Mouse (Mus musculus) neural tube, embryonic 14.5 days (tissue): ENCODE measurements around the gene Rnft1. TPM values are rescaled to one million over a fixed set of nuclear protein-coding genes. Genes with fewer than 3 reads are reported as not detected.
"Not testable (repeated sequence)": the region's sequence is repeated elsewhere in the genome, so short reads cannot be mapped to it uniquely, and the experiment has no call there.

Source experiments
- ATAC-seq: fragments of 200-750 bp; cut with Nextera tagmentation; 2 replicates; pipeline ENCODE4 v1.8.0; 2017; ENCODE audit warnings: low read depth, mild to moderate bottlenecking, moderate TSS enrichment, moderate library complexity
- H3K27ac ChIP-seq: fragments of 300-500 bp; sonication (generic); 2 replicates; pipeline ENCODE4 v1.5.1; 2014; ENCODE audit warnings: low read depth, mild to moderate bottlenecking, control low read depth, low read length, moderate library complexity, mixed read lengths
- H3K27me3 ChIP-seq: fragments of 300-500 bp; sonication (generic); 2 replicates; pipeline ENCODE4 v1.6.1; 2014; ENCODE audit warnings: low read length; ENCODE audit not compliant: control insufficient read depth, insufficient read depth
- H3K36me3 ChIP-seq: fragments of 300-500 bp; sonication (generic); 2 replicates; pipeline ENCODE4 v1.6.1; 2014; ENCODE audit warnings: low read length, mixed read lengths; ENCODE audit not compliant: control insufficient read depth, insufficient read depth
- H3K4me1 ChIP-seq: fragments of 300-500 bp; sonication (generic); 2 replicates; pipeline ENCODE4 v1.6.1; 2014; ENCODE audit warnings: low read length; ENCODE audit not compliant: control insufficient read depth, insufficient read depth
- H3K4me2 ChIP-seq: fragments of 300-500 bp; sonication (generic); 2 replicates; pipeline ENCODE4 v1.6.1; 2014; ENCODE audit warnings: mild to moderate bottlenecking, low read depth, low read length, control low read depth
- H3K4me3 ChIP-seq: fragments of 300-500 bp; sonication (generic); 2 replicates; pipeline ENCODE4 v1.5.1; 2014; ENCODE audit warnings: low read depth, low read length, control low read depth, mixed read lengths
- H3K9ac ChIP-seq: fragments of 300-500 bp; sonication (generic); replicated peaks from 2 replicates; pipeline ENCODE4 v1.6.1; 2014; ENCODE audit warnings: low read depth, mild to moderate bottlenecking, control low read depth, low read length, mixed read lengths
- H3K9me3 ChIP-seq: fragments of 300-500 bp; sonication (generic); 2 replicates; pipeline ENCODE4 v1.6.1; 2016; ENCODE audit warnings: low read length; ENCODE audit not compliant: control insufficient read depth
- WGBS: fragments of 180-500 bp; shearing (Covaris S2); extraction: QIAGEN DNeasy Blood & Tissue Kit; methylation state at CpG from one replicate; pipeline ENCODE4 v1.1.7; 2014; 5-methylcytosine and 5-hydroxymethylcytosine counted together
- polyA plus RNA-seq: library from polyadenylated mRNA; unstranded; fragments of >200 nt; fragmentation: Nextera tagmentation; extraction: Ambion mirVana; gene quantifications from 2 replicates; pipeline ENCODE4 v1.2.1, GENCODE M21; 2014

Rnft1 gene
- 13.4 and 16.4 TPM in 2 replicates for polyA plus RNA-seq

DNA sequence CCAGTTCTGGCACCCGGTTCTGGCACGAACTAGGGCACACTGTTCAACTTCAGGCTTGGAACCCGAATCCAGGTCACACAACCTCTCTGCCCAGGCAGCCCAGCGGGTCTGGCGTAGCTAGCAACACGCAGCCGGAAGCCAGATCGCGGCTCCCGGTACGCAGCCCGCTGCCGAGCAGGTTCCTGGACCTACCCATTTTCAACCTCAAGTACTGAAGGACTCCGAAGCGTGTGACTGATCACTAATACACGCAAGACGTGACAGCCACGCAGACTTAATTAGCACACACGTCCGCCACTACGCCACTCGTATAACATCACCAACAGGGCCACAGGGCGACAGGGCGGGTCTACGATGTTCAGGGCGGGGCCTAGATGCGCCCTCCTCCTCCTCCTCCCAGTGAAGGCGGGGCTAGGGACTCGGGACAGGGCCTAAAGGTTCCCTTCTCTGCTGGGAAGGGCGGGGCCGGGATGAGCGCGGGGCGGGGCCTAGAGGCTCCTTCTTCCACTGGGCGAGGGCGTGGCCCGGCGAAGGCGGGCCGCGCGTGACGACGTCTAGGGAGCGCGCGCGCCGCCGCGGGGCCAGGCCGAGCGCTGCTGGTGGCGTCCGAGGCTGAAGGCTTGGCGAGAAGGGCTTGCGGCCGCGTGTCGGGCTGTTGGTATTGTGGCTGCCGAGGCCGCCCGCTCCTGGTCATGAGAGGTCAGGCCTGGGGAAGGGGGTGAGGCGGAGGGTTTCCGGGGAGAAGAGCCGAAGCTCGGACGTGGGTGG is at the start of gene Rnft1:
Rnft1 (plus strand) TSS at position 557 of the 768 bp plus-strand sequence.
- peak; percentile 96 for ATAC-seq
- peak within 1 kb of the TSS; percentile 59 for H3K4me3 ChIP-seq
- H3K27ac ChIP-seq: peak within 1 kb of the TSS; percentile 71
- peak within 1 kb of the TSS; percentile 59 for H3K9ac ChIP-seq
- WGBS: under 1% methylated on average over 66 of the region's 68 CpGs
- H3K36me3 ChIP-seq: 0 out of 2 replicates have a peak, but pooled peaks cover under 1% of the 10 kb centered on the region
- peak within 1 kb of the TSS; percentile 68 for H3K4me2 ChIP-seq
- no peaks in the 10 kb centered on the region for H3K9me3 ChIP-seq
- no peaks in the 10 kb centered on the region; the same call in 1 of the 2 replicates for H3K27me3 ChIP-seq
- H3K4me1 ChIP-seq: peaks cover 9% of the 10 kb centered on the region

DNA sequence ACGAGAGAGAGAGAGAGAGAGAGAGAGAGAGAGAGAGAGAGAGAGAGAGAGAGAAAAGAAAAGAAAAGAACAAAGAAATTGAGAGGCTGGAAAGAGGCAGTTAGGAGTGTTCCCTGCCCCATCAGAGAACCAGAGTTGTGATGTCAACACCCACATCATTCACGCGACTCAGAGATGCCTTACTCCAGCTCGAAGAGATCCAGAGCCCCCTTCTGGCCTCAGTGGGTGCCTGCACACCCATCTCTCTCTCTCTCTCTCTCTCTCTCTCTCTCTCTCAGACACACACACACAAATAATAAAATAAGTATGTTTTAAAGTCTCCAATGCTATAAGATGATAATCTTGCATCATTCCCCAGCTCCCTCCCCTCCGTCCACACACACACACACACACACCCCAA is 47.6 kb upstream of the Rnft1 start:
- Histone ChIP-seq H3K27ac (no peak overlapping the region), H3K27me3 (no peaks in the 10 kb centered on the region), H3K9ac (no peak overlapping the region), H3K4me2 (no peak overlapping the region), H3K9me3 (no peaks in the 10 kb centered on the region), H3K4me3 (no peak overlapping the region), H3K4me1 (no peaks in the 10 kb centered on the region), H3K36me3 (no peaks in the 10 kb centered on the region)
- WGBS: 29% methylated on average over 5 of the region's 5 CpGs
- no peak for ATAC-seq

DNA sequence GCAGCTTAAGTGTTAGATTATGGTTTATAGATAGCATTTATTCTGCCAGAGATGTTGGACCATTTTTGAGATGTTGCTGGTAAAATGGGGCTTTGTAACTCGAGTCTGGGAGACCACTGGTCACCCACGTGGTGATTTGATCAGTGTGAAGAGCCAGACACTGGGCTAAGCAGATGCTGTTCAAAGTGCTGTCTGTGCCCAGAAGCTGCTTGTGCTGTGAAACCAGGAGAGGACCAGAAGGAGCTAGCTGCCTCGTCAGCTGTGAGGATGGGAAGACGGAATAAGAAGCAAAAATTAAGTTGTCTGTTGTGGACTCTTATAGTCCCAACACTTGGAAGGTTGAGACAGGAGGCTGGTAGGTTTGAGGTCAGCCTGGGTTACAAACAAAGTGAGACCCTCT is 46.2 kb upstream of the Rnft1 start:
- WGBS: 60% methylated on average over 4 of the region's 4 CpGs
- H3K4me3 ChIP-seq: no peak overlapping the region
- no peak for ATAC-seq
- H3K27ac ChIP-seq: no peak overlapping the region
- no peaks in the 10 kb centered on the region for H3K36me3 ChIP-seq
- H3K9me3 ChIP-seq: no peaks in the 10 kb centered on the region
- H3K4me2 ChIP-seq: no peak overlapping the region
- H3K9ac ChIP-seq: no peak overlapping the region
- no peaks in the 10 kb centered on the region for H3K27me3 ChIP-seq
- H3K4me1 ChIP-seq: no peaks in the 10 kb centered on the region

DNA sequence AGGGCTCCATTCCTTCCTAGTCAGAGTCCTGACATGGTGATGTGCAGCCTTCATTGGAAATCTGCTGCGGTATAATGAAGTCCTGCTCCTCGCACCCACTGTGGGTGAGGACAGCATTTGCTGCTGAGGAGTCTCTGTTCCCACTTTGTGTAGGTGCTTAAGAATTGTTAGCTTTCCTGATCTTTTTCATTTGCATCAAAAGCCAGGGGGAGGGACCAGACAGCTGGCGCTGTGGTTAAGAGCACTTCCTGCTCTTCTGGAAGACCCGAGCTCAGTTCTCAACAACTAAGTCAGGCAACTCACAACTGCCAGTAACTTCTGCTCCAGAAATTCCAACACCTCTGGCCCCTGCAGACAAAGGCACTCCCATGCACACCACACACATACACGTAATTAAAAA is 43.7 kb upstream of the Rnft1 start:
- Histone ChIP-seq H3K4me2 (no peak overlapping the region), H3K27ac (no peak overlapping the region), H3K36me3 (no peaks in the 10 kb centered on the region), H3K4me3 (no peak overlapping the region), H3K27me3 (no peaks in the 10 kb centered on the region), H3K9ac (no peak overlapping the region), H3K9me3 (no peaks in the 10 kb centered on the region), H3K4me1 (no peaks in the 10 kb centered on the region)
- ATAC-seq: no peak
- WGBS: 71% methylated on average over 5 of the region's 5 CpGs

DNA sequence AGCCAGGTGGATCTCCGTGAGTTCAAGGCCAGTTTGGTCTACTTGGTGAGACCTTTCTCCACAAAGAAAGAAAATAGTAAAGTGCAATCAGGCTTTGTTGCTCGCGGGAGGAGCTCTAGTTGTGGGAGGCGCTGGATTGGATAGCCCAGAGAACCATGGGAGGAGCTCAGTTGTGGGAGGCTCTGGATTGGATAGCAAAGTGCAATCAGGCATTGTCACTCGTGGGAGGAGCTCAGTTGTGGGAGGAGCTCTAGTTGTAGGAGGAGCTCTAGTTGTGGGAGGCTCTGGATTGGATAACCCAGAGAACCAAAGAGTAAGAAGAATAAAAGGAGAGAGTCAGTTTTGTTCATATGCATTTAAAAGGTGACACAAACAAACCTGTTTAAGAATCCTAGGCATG is 30.5 kb upstream of the Rnft1 start:
- no peak overlapping the region for H3K27ac ChIP-seq
- H3K4me3 ChIP-seq: no peak overlapping the region
- 88% methylated on average over 5 of the region's 5 CpGs for WGBS
- no peaks in the 10 kb centered on the region for H3K4me1 ChIP-seq
- H3K4me2 ChIP-seq: no peak overlapping the region
- no peaks in the 10 kb centered on the region for H3K36me3 ChIP-seq
- no peaks in the 10 kb centered on the region for H3K27me3 ChIP-seq
- no peak for ATAC-seq
- no peaks in the 10 kb centered on the region for H3K9me3 ChIP-seq
- no peak overlapping the region for H3K9ac ChIP-seq

DNA sequence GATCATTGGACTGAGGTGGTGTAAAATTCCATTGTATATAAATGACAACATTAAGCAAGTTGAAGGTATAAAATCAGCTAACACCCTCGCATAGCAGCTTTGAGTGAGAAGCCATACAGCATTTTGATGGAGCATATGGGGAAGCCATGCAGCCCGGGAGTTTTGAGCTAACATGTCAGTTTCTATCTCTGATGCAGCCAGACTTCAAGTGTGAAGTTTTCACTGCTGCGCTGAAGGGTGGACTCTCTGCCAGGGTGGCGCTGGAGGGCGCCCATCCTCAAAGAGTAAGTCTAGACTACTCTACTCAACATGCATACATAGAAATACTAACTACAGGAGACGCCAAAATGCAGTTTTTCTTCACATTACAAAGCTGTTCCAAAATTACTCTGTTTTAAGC is 26.9 kb upstream of the Rnft1 start:
- H3K36me3 ChIP-seq: no peaks in the 10 kb centered on the region
- no peaks in the 10 kb centered on the region for H3K4me1 ChIP-seq
- no peak overlapping the region for H3K4me3 ChIP-seq
- H3K9ac ChIP-seq: no peak overlapping the region
- no peak overlapping the region for H3K27ac ChIP-seq
- 91% methylated on average over 6 of the region's 6 CpGs for WGBS
- H3K4me2 ChIP-seq: no peak overlapping the region
- H3K27me3 ChIP-seq: no peaks in the 10 kb centered on the region
- no peak for ATAC-seq
- no peaks in the 10 kb centered on the region for H3K9me3 ChIP-seq

DNA sequence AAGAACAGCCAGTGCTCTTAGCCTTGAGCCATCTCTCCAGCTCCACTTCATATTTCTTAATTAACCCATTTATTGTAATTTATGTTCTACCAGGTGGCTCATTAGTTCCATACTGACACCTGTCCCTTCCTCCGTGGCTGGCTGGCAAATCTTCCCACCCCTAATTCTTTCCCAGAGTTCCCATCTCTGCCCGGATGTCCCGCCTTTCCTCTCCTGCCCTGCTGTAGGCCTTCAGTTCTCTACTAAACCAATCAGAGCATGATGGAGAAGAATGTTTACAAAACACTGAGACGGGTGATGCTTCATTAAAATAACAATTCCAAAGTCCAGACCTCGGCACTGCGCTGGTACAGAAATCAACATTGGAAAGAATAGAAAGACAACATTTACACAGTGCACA is 25.6 kb upstream of the Rnft1 start:
- Histone ChIP-seq H3K4me1 (no peaks in the 10 kb centered on the region), H3K27me3 (no peaks in the 10 kb centered on the region), H3K4me3 (no peak overlapping the region), H3K9ac (no peak overlapping the region), H3K4me2 (no peak overlapping the region), H3K36me3 (no peaks in the 10 kb centered on the region), H3K27ac (no peak overlapping the region), H3K9me3 (no peaks in the 10 kb centered on the region)
- ATAC-seq: no peak
- WGBS: 95% methylated on average over 6 of the region's 6 CpGs

DNA sequence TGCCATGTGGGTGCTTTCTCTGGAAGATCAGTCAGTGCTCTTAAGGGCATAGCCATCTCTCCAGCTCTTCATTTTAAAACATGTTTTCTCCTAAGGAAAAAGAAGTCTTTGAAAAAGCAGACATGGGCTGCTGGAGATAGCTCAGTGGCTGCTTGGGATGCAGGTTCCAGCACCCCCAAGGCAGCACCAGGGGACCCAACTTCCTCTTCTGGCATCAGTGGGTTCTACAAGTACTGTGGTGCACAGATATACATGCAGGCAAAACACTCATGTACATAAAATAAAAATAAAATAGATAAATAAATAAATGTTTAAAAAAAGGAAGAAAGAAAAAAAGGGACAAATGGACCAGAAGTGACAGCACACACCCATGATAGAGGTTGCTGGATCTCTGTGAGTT is 21.9 kb upstream of the Rnft1 start:
- no peaks in the 10 kb centered on the region for H3K36me3 ChIP-seq
- H3K4me3 ChIP-seq: no peak overlapping the region
- ATAC-seq: no peak

DNA sequence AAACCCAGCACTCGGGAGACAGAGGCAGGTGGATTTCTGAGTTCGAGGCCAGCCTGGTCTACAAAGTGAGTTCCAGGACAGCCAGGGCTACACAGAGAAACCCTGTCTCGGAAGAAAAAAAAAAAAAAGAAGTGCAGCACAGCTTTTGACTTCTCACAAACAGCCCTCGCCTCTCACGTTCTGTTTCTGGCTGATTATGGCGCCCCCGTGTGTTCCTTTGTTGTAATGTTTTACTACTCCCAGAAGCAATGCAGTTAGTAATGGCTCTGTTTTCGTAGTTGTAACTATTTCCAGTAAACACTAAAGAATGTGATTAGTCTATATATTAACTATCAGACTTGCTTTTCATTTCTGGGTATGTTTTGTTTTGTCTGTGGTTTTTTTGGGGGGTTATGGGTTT is 20.2 kb upstream of the Rnft1 start:
- WGBS: 17% methylated on average over 8 of the region's 8 CpGs

More for the DNA sequence above, 21.9 kb upstream of the Rnft1 start:
- Histone ChIP-seq H3K27ac (no peak overlapping the region), H3K27me3 (no peaks in the 10 kb centered on the region), H3K9me3 (no peaks in the 10 kb centered on the region), H3K4me1 (no peaks in the 10 kb centered on the region), H3K4me2 (no peak overlapping the region), H3K9ac (no peak overlapping the region)

More for the DNA sequence above, 20.2 kb upstream of the Rnft1 start:
- H3K4me3 ChIP-seq, H3K27me3 ChIP-seq, H3K9ac ChIP-seq, H3K4me1 ChIP-seq, H3K4me2 ChIP-seq, ATAC-seq, H3K27ac ChIP-seq, H3K9me3 ChIP-seq, H3K36me3 ChIP-seq: not testable (repeated sequence)
